Mouse (Mus musculus) myocyte (in vitro differentiated cells): ENCODE measurements around the gene Capn8. TPM values are rescaled to one million over a fixed set of nuclear protein-coding genes. Genes with fewer than 3 reads are reported as not detected.

ENCODE experiments used
- H3K27me3 ChIP-seq: one replicate; pipeline ENCODE4 v1.6.1; 2011; ENCODE audit not compliant: control insufficient read depth, insufficient read depth, insufficient read length
- H3K36me3 ChIP-seq: one replicate; pipeline ENCODE4 v1.6.1; 2011; ENCODE audit not compliant: control insufficient read depth, insufficient read depth
- H3K4me2 ChIP-seq: one replicate; pipeline ENCODE4 v1.6.1; 2011; ENCODE audit warnings: low read depth, control low read depth
- H3K4me3 ChIP-seq: one replicate; pipeline ENCODE4 v1.5.1; 2011; ENCODE audit warnings: mild to moderate bottlenecking, control low read depth, moderate library complexity
- H3K79me2 ChIP-seq: one replicate; pipeline ENCODE4 v1.6.1; 2011; ENCODE audit not compliant: control insufficient read depth, insufficient read depth
- H3ac ChIP-seq: one replicate; pipeline ENCODE4 v1.6.1; 2011; ENCODE audit not compliant: control insufficient read depth, insufficient read length
- CEBPB ChIP-seq: IDR thresholded peaks from 2 replicates; pipeline ENCODE4 v1.6.1; 2011; ENCODE audit warnings: mild to moderate bottlenecking, moderate library complexity; ENCODE audit not compliant: poor library complexity, insufficient read depth, severe bottlenecking
- E2F4 ChIP-seq: IDR thresholded peaks from one replicate; pipeline ENCODE4 v1.6.1; 2011; ENCODE audit warnings: mild to moderate bottlenecking, control low read depth, moderate library complexity; ENCODE audit not compliant: insufficient read depth
- MAX ChIP-seq: IDR thresholded peaks from one replicate; pipeline ENCODE4 v1.6.1; 2011; ENCODE audit warnings: low read depth, mild to moderate bottlenecking, control low read depth
- MYOD1 ChIP-seq, 3 experiments: IDR thresholded peaks; one replicate each; pipeline ENCODE4 v1.6.1; 2011; ENCODE audit warnings: control low read depth in 2 of 3, low read depth in 2 of 3, mild to moderate bottlenecking in 2 of 3, moderate library complexity in 1 of 3; ENCODE audit not compliant: insufficient read length in 2 of 3, control insufficient read depth in 1 of 3
- MYOG ChIP-seq, 3 experiments: IDR thresholded peaks; one replicate each; pipeline ENCODE4 v1.6.1; 2011; ENCODE audit warnings: control low read depth in 2 of 3, low read depth in 2 of 3, mild to moderate bottlenecking in 2 of 3; ENCODE audit not compliant: insufficient read length in 2 of 3, control insufficient read depth in 1 of 3, insufficient read depth in 1 of 3
- POLR2A ChIP-seq: IDR thresholded peaks from one replicate; pipeline ENCODE4 v1.6.1; 2011; ENCODE audit warnings: low read depth, mild to moderate bottlenecking, control low read depth, moderate library complexity; ENCODE audit not compliant: insufficient read length
- POLR2AphosphoS2 ChIP-seq: IDR thresholded peaks from one replicate; pipeline ENCODE4 v1.6.1; 2011; ENCODE audit warnings: low read depth, control low read depth; ENCODE audit not compliant: insufficient read length
- REST ChIP-seq: IDR thresholded peaks from one replicate; pipeline ENCODE4 v1.6.1; 2011; ENCODE audit warnings: mild to moderate bottlenecking, control low read depth, moderate library complexity; ENCODE audit not compliant: insufficient read depth, insufficient read length
- SRF ChIP-seq: IDR thresholded peaks from one replicate; pipeline ENCODE4 v1.6.1; 2011; ENCODE audit warnings: low read depth; ENCODE audit not compliant: control insufficient read depth, insufficient read length
- TCF12 ChIP-seq: IDR thresholded peaks from one replicate; pipeline ENCODE4 v1.6.1; 2011; ENCODE audit warnings: mild to moderate bottlenecking, control low read depth; ENCODE audit not compliant: poor library complexity, insufficient read depth, severe bottlenecking
- TCF3 ChIP-seq: IDR thresholded peaks from one replicate; pipeline ENCODE4 v1.6.1; 2011; ENCODE audit warnings: low read depth, control low read depth; ENCODE audit not compliant: insufficient read length
- USF1 ChIP-seq: IDR thresholded peaks from one replicate; pipeline ENCODE4 v1.6.1; 2011; ENCODE audit warnings: low read depth, mild to moderate bottlenecking, control low read depth, moderate library complexity
- polyA plus RNA-seq: library from polyadenylated mRNA; unstranded; fragments of >200 nt; fragmentation: generic; extraction: Trizol; gene quantifications from one replicate; pipeline ENCODE4 v1.2.1, GENCODE M21; 2012; ENCODE audit warnings: missing spikeins

Gene Capn8
- polyA plus RNA-seq, 1 experiment: not detected

DNA sequence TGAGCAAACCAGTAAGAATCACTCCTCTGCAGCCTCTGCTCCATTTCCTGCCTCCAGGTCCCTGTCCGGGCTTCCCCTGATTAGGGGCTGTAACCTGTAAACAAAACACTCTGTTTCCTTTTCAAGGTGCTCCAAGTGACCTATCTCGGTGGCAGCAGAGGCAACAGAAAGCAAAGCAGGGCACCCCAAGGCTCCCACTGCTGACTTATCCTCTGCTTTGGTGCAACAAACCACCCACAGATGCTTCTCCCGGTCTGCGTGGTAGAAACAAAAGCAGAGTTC is 106.5 kb downstream of the Capn8 start:
- no peak overlapping the region for H3K4me3 ChIP-seq
- H3K36me3 ChIP-seq: no peaks in the 10 kb centered on the region
- H3K4me2 ChIP-seq: no peak overlapping the region
- peaks cover 10% of the 10 kb centered on the region for H3K27me3 ChIP-seq
- H3ac ChIP-seq: no peak overlapping the region
- TF ChIP-seq POLR2AphosphoS2 (no peak), MYOD1 (IDR thresholded peaks at IDR 0.05; ENCODE audit: control insufficient read depth in 1 of 3, insufficient read length in 2 of 3, low read depth in 2 of 3) (no peak), POLR2A (no peak), REST (no peak), E2F4 (no peak), CEBPB (no peak), TCF12 (no peak), MAX (no peak), USF1 (no peak), TCF3 (no peak)
- no peaks in the 10 kb centered on the region for H3K79me2 ChIP-seq

DNA sequence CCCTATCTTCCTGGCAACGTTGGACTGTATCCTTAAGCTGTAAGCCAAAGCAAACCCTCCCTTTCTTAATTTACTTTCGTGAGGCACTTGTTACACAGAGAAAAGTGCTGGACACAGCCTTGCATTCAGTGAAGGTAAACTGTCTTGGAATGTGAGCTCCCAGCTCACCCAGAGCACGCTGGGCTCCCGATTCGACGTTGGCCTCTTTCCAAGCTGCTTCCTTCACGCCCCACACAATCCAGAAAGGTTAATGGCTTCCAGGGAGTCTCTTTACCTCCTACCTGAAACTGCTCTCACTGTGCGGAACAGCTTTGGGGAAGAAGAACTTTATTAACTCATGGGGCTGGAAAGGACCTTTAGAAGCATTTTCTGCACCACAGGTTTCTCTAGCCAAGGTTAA is 110.5 kb downstream of the Capn8 start:
- no peak overlapping the region for H3ac ChIP-seq
- peaks cover 17% of the 10 kb centered on the region for H3K27me3 ChIP-seq
- no peak overlapping the region for H3K4me3 ChIP-seq
- TF ChIP-seq SRF (no peak), MAX (no peak), REST (no peak), USF1 (no peak), POLR2AphosphoS2 (no peak), E2F4 (no peak), MYOG (IDR thresholded peaks at IDR 0.05; ENCODE audit: control insufficient read depth in 1 of 3, insufficient read depth in 1 of 3, insufficient read length in 2 of 3, low read depth in 2 of 3) (no peak), TCF3 (no peak)
- no peaks in the 10 kb centered on the region for H3K36me3 ChIP-seq
- no peaks in the 10 kb centered on the region for H3K79me2 ChIP-seq
- H3K4me2 ChIP-seq: no peak overlapping the region

DNA sequence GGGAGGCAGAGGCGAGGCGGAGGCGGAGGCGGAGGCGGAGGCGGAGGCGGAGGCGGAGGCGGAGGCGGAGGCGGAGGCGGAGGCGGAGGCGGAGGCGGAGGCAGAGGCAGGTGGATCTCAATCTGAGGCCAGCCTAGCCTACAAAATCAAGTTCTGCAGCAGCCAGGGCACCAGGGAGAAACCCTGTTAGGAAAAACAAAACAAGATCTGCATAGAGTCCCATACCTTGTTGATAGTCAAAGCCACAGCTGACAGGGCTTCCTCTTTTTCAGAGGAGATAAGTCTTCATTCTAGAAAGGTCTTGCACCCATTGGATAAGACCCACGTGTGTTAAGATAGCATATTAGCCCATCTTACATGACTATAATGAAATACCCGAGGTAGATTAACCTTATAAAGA is 113.3 kb downstream of the Capn8 start:
- Histone ChIP-seq H3K27me3 (peaks cover 19% of the 10 kb centered on the region), H3ac (no peak overlapping the region), H3K79me2 (no peaks in the 10 kb centered on the region), H3K4me2 (no peak overlapping the region), H3K4me3 (no peak overlapping the region), H3K36me3 (no peaks in the 10 kb centered on the region)
- TF ChIP-seq POLR2AphosphoS2 (no peak), E2F4 (no peak), MYOD1 (IDR thresholded peaks at IDR 0.05; ENCODE audit: control insufficient read depth in 1 of 3, insufficient read length in 2 of 3, low read depth in 2 of 3) (no peak), TCF3 (no peak), TCF12 (no peak), USF1 (no peak), MYOG (IDR thresholded peaks at IDR 0.05; ENCODE audit: control insufficient read depth in 1 of 3, insufficient read depth in 1 of 3, insufficient read length in 2 of 3, low read depth in 2 of 3) (no peak), CEBPB (no peak), POLR2A (no peak), REST (no peak), MAX (no peak), SRF (no peak)

DNA sequence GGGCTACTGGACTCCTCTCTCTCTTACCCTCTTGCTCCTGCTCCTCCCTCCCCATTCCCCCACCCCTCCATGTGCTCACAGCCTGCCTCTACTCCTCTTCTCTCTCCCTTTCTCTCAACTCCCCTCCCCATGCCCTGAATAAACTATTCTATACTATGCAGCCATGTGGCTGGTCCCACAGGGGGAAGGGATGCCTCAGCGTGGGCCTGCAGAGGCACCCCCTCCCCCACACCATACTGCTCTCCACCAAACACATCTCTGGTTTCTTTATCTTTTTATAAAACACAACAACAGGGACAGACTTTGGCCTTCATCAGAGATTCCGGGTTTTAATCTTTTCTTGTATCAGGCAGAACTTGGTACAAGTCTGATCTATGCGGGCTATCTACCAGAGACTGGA is 114.4 kb downstream of the Capn8 start:
- H3K4me3 ChIP-seq: no peak overlapping the region
- no peak overlapping the region for H3K4me2 ChIP-seq
- no peak overlapping the region for H3ac ChIP-seq
- no peaks in the 10 kb centered on the region for H3K36me3 ChIP-seq
- TF ChIP-seq CEBPB: no peak
- TF ChIP-seq POLR2A: no peak
- no peak for TF ChIP-seq REST
- no peak for TF ChIP-seq MYOD1 (IDR thresholded peaks at IDR 0.05; ENCODE audit: control insufficient read depth in 1 of 3, insufficient read length in 2 of 3, low read depth in 2 of 3)
- no peak for TF ChIP-seq SRF
- no peak for TF ChIP-seq USF1
- TF ChIP-seq TCF12: no peak
- no peak for TF ChIP-seq MAX
- no peak for TF ChIP-seq E2F4
- no peak for TF ChIP-seq MYOG (IDR thresholded peaks at IDR 0.05; ENCODE audit: control insufficient read depth in 1 of 3, insufficient read depth in 1 of 3, insufficient read length in 2 of 3, low read depth in 2 of 3)
- H3K27me3 ChIP-seq: peaks cover 26% of the 10 kb centered on the region
- H3K79me2 ChIP-seq: no peaks in the 10 kb centered on the region

DNA sequence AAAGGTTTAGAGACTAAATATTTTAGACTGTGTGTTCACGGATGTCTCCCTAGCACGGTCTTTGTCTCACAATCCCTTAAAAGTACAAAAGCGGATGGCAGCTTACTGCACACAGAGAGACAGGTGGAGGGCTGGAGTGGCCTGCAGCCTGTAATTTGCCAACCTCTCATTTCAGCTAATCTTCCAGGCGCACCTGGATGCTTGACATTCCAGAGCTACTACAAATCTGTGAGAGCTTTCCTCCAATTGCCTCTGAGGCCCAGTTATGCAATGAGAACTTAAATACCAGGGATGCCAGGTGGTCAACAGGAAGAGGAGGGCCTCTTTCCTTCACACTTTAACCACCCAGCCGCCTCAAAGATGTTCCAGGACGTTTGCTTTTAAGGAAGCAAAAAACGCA is 114.8 kb downstream of the Capn8 start:
- Histone ChIP-seq H3K27me3 (peaks cover 26% of the 10 kb centered on the region), H3K4me3 (no peak overlapping the region), H3K4me2 (no peak overlapping the region), H3K36me3 (no peaks in the 10 kb centered on the region), H3K79me2 (no peaks in the 10 kb centered on the region), H3ac (no peak overlapping the region)
- TF ChIP-seq MYOD1 (IDR thresholded peaks at IDR 0.05; ENCODE audit: control insufficient read depth in 1 of 3, insufficient read length in 2 of 3, low read depth in 2 of 3) (no peak), POLR2AphosphoS2 (no peak), TCF3 (no peak), USF1 (no peak), MAX (no peak), CEBPB (no peak), TCF12 (no peak), POLR2A (no peak), SRF (no peak)

Other genes with a start within 250 kb of the Capn8 start
- gene Fbxo28, start 223.4 kb upstream of the Capn8 start, polyA plus RNA-seq: 16.9 TPM
- 6.4 TPM for gene Trp53bp2, start 155.8 kb upstream of the Capn8 start, polyA plus RNA-seq
- gene Capn2, start 47.4 kb upstream of the Capn8 start, polyA plus RNA-seq: 148 TPM
- gene Ccdc185, start 184.2 kb downstream of the Capn8 start, polyA plus RNA-seq: not detected
- gene Susd4, start 198.9 kb downstream of the Capn8 start, polyA plus RNA-seq: 0.04 TPM